Comparison of ENCODE assay signal across 25 mouse cellular contexts in the genomic region with DNA sequence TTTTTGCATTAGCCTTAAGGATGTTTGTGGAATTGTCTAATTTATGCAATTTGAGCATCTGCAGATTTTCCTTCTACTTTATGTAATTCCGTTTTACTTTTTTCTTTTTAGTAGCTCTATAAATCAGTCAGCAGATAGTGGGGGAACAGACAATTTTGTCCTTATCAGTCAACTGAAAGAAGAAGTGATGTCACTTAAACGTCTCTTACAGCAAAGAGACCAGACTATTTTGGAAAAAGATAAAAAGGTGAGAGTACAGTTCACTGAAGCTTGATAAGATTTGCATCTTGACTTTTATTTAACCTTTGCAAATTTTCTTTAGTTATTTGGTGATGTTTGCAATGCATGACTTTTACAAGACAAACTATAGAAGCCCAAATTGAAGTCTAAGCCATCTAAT.
"Had no signal": no experiment of that assay in that cellular context is flagged by ENCODE, and none has a peak within 500 bp of the region (broad histone marks: within the 10 kb centered on the region; RNA-seq: fewer than 3 reads in every experiment).

No protein-coding gene starts in this region.

- H3K9ac ChIP-seq: heart, embryonic 12.5 days; hindbrain, embryonic 12.5 days; hindbrain, embryonic 14.5 days; limb, embryonic 12.5 days; liver, embryonic 13.5 days had no signal

- ATAC-seq: hindbrain, embryonic 16.5 days; intestine, embryonic 16.5 days had no signal

- H3K27ac ChIP-seq: gastrocnemius, adult 2 months; heart, embryonic 10.5 days; hindbrain, embryonic 10.5 days; hindbrain, embryonic 12.5 days; hindbrain, embryonic 14.5 days; layer of hippocampus, adult 2 months; left cerebral cortex, adult 2 months; limb, embryonic 10.5 days; limb, embryonic 12.5 days; liver, embryonic 13.5 days had no signal

- H3K27me3 ChIP-seq: heart, embryonic 12.5 days; hindbrain, embryonic 12.5 days; limb, embryonic 12.5 days; liver, embryonic 13.5 days had no signal

- DNase-seq: gastrocnemius, adult 2 months; gastrocnemius, postnatal 10 days; gastrocnemius, postnatal 25 days; heart, adult 18-20 months; heart, postnatal 10 days; heart, postnatal 4 days; kidney, adult 18-20 months; kidney, adult 8-10 months; kidney, postnatal 10 days; kidney, postnatal 25 days; kidney, postnatal 4 days; liver; liver, embryonic 13.5 days had no signal

- H3K4me1 ChIP-seq: heart, embryonic 10.5 days; heart, embryonic 12.5 days; hindbrain, embryonic 10.5 days; hindbrain, embryonic 12.5 days; limb, embryonic 10.5 days; limb, embryonic 12.5 days had no signal

- H3K9me3 ChIP-seq: heart, embryonic 10.5 days; heart, embryonic 12.5 days; hindbrain, embryonic 10.5 days; hindbrain, embryonic 12.5 days; limb, embryonic 10.5 days; limb, embryonic 12.5 days; liver, embryonic 13.5 days had no signal

- H3K4me2 ChIP-seq: heart, embryonic 12.5 days; hindbrain, embryonic 12.5 days; hindbrain, embryonic 14.5 days; limb, embryonic 12.5 days; liver, embryonic 11.5 days; liver, embryonic 13.5 days had no signal

- H3K4me3 ChIP-seq: gastrocnemius, adult 2 months; heart, embryonic 10.5 days; heart, embryonic 12.5 days; hindbrain, embryonic 10.5 days; hindbrain, embryonic 12.5 days; layer of hippocampus, adult 2 months; left cerebral cortex, adult 2 months; limb, embryonic 10.5 days; limb, embryonic 12.5 days; liver, embryonic 13.5 days had no signal
